Mouse (Mus musculus): ENCODE measurements at regions not wholly inside any gene's neighbourhood (a gene's known extent, or its start where the extent isn't known, plus 50 kb on each side); places are given as distances from the start of the nearest gene placed in this dataset.

GRCm38 (mm10) chr3:46848400-46848983 is 400.5 kb upstream of the Pabpc4l start:
- WGBS: 47% methylated on average over 7 of the region's 7 CpGs
- Histone ChIP-seq H3K27me3 (replicated peaks; ENCODE audit: control insufficient read depth, insufficient read depth, low read length) (no peaks in the 10 kb centered on the region), H3K4me1 (ENCODE audit: control insufficient read depth, insufficient read depth, low read length) (no peaks in the 10 kb centered on the region), H3K27ac (ENCODE audit: insufficient read depth, low read depth, low read length) (no peak overlapping the region), H3K36me3 (ENCODE audit: control insufficient read depth, insufficient read depth, low read length) (no peaks in the 10 kb centered on the region), H3K4me3 (ENCODE audit: insufficient read depth, low read depth, low read length) (no peak overlapping the region)
- DNase-seq: no peak
- TF ChIP-seq POLR2A (IDR thresholded peaks at IDR 0.05; ENCODE audit: low read depth, low read length) (no peak), CTCF (conservative IDR thresholded peaks at IDR 0.05; ENCODE audit: insufficient read depth, insufficient read length, low read depth, low read length) (no peak)

- TF ChIP-seq POLR2A (IDR thresholded peaks at IDR 0.05; ENCODE audit: low read depth, low read length) (no peak), CTCF (conservative IDR thresholded peaks at IDR 0.05; ENCODE audit: insufficient read depth, insufficient read length, low read depth, low read length) (no peak)
- 82% methylated on average over 3 of the region's 3 CpGs for WGBS
- DNase-seq: no peak
- no peak overlapping the region for H3K27ac ChIP-seq (ENCODE audit: insufficient read depth, low read depth, low read length)
- H3K4me3 ChIP-seq (ENCODE audit: insufficient read depth, low read depth, low read length): no peak overlapping the region
- H3K27me3 ChIP-seq (replicated peaks; ENCODE audit: control insufficient read depth, insufficient read depth, low read length): no peaks in the 10 kb centered on the region
- H3K4me1 ChIP-seq (ENCODE audit: control insufficient read depth, insufficient read depth, low read length): no peaks in the 10 kb centered on the region
- no peaks in the 10 kb centered on the region for H3K36me3 ChIP-seq (ENCODE audit: control insufficient read depth, insufficient read depth, low read length)
These were observed 380.7 kb upstream of the Pabpc4l start for GRCm38 (mm10) chr3:46828676-46829075.

Data from kidney, adult 2 months (tissue).